Mouse (Mus musculus) brain, embryonic 14.5 days (tissue): Measurements from ENCODE around the gene Gm28035.

Experiments used
- CTCF ChIP-seq: fragments of 200-500 bp; IDR thresholded peaks from 2 replicates; pipeline ENCODE4 v1.5.1; 2012; ENCODE audit warnings: inconsistent platforms, mild to moderate bottlenecking, moderate library complexity, borderline replicate concordance; ENCODE audit not compliant: insufficient read depth, insufficient read length; ENCODE audit errors: extremely low read depth
- POLR2A ChIP-seq: fragments of 200-500 bp; IDR thresholded peaks from 2 replicates; pipeline ENCODE4 v1.6.1; 2012; ENCODE audit warnings: mild to moderate bottlenecking, inconsistent platforms, borderline replicate concordance; ENCODE audit not compliant: poor library complexity, insufficient read depth, insufficient read length, severe bottlenecking; ENCODE audit errors: extremely low read depth

- no peak for TF ChIP-seq CTCF
- no peak for TF ChIP-seq POLR2A
Measured at GRCm38 (mm10) chr2:30287027-30287373, 46.6 kb downstream of the Gm28035 start.
